30 mouse cellular contexts compared by ENCODE assay signal in the genomic region with DNA sequence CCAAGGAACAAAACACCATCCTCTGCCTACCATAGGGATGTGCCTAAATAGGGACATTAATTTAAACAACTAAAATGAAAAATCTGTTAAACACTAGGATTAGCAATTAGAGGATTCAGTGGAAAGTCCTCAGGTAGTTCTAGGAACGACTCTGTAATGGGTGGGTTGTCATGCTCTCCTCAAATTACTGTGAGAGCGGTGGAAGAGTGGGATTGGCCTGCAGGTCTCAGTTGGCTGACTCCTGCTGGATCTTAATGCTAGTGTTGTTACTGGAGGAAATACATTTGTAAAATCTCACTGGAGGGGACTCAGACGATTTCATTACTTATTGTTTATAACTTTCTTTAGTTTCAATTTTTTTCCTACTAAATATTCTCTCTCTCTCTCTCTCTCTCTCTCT.
"Had no signal": no experiment of that assay in that cellular context is flagged by ENCODE, and none has a peak within 500 bp of the region (broad histone marks: within the 10 kb centered on the region; RNA-seq: fewer than 3 reads in every experiment).

No protein-coding gene starts in this region.

- DNase-seq: heart, adult 18-20 months; heart, adult 2 months; heart, postnatal 10 days; heart, postnatal 14 days; heart, postnatal 36 days; heart, postnatal 4 days; kidney, adult 11 months; kidney, adult 8-10 months; kidney, postnatal 10 days; kidney, postnatal 25 days; kidney, postnatal 36 days; layer of hippocampus, adult 9-11 months; layer of hippocampus, postnatal 36 days had no signal

- H3K4me1 ChIP-seq: heart, embryonic 10.5 days; heart, embryonic 12.5 days; heart, embryonic 13.5 days; heart, embryonic 15.5 days; hindbrain, embryonic 10.5 days; hindbrain, embryonic 12.5 days; hindbrain, embryonic 13.5 days; hindbrain, embryonic 15.5 days; intestine, embryonic 15.5 days had no signal

- H3K36me3 ChIP-seq: heart, embryonic 10.5 days; heart, embryonic 12.5 days; heart, embryonic 13.5 days; heart, embryonic 15.5 days; hindbrain, embryonic 10.5 days; hindbrain, embryonic 12.5 days; hindbrain, embryonic 13.5 days; hindbrain, embryonic 15.5 days; intestine, embryonic 15.5 days had no signal

- ATAC-seq: hindbrain, postnatal 0 days; inflammation-experienced regulatory T-cells, adult 6 months; intestine, embryonic 15.5 days; intestine, embryonic 16.5 days; intestine, postnatal 0 days had no signal

- H3K27me3 ChIP-seq: heart, embryonic 12.5 days; heart, embryonic 13.5 days; heart, embryonic 15.5 days; hindbrain, embryonic 12.5 days; hindbrain, embryonic 13.5 days; hindbrain, embryonic 15.5 days; intestine, embryonic 15.5 days had no signal

- H3K27ac ChIP-seq: heart, adult 2 months; heart, embryonic 10.5 days; heart, embryonic 13.5 days; heart, embryonic 15.5 days; hindbrain, embryonic 10.5 days; hindbrain, embryonic 12.5 days; hindbrain, embryonic 13.5 days; hindbrain, embryonic 14.5 days; hindbrain, embryonic 15.5 days; hindbrain, postnatal 0 days; intestine, embryonic 15.5 days; layer of hippocampus, adult 2 months; left cerebral cortex, adult 2 months had no signal

- H3K9me3 ChIP-seq: heart, embryonic 10.5 days; heart, embryonic 12.5 days; heart, embryonic 15.5 days; hindbrain, embryonic 10.5 days; hindbrain, embryonic 12.5 days; hindbrain, embryonic 13.5 days; intestine, embryonic 15.5 days had no signal

- H3K9ac ChIP-seq: heart, embryonic 12.5 days; heart, embryonic 13.5 days; heart, embryonic 15.5 days; hindbrain, embryonic 12.5 days; hindbrain, embryonic 13.5 days; hindbrain, embryonic 14.5 days; hindbrain, embryonic 15.5 days; intestine, embryonic 15.5 days had no signal

- H3K4me2 ChIP-seq: heart, embryonic 11.5 days; heart, embryonic 12.5 days; heart, embryonic 13.5 days; heart, embryonic 15.5 days; hindbrain, embryonic 12.5 days; hindbrain, embryonic 13.5 days; hindbrain, embryonic 14.5 days; hindbrain, embryonic 15.5 days; intestine, embryonic 15.5 days had no signal

- H3K4me3 ChIP-seq: heart, adult 2 months; heart, embryonic 10.5 days; heart, embryonic 12.5 days; heart, embryonic 13.5 days; heart, embryonic 15.5 days; hindbrain, embryonic 10.5 days; hindbrain, embryonic 12.5 days; hindbrain, embryonic 13.5 days; hindbrain, embryonic 15.5 days; intestine, embryonic 15.5 days; layer of hippocampus, adult 2 months; left cerebral cortex, adult 2 months had no signal
